Mouse (Mus musculus): ENCODE results near the gene Ccnd2. TPM values are rescaled to one million over a fixed set of nuclear protein-coding genes. Genes with fewer than 3 reads are reported as not detected.
A peak's percentile ranks its signal among the peaks of the same experiment; 100 is the strongest.

Gene Ccnd2
- polyA plus RNA-seq, 1 experiment from 2014 or later = 2,054 TPM

- Histone ChIP-seq H3K9me3 (replicated peaks) (no peaks in the 10 kb centered on the region), H3K4me2 (peak overlapping the region; percentile 91), H3K4me1 (peaks cover 54% of the 10 kb centered on the region), H3K27me3 (peaks cover 49% of the 10 kb centered on the region), H3K4me3 (peak overlapping the region; percentile 78), H3K9ac (peak overlapping the region; percentile 34), H3K27ac (no peak overlapping the region), H3K36me3 (ENCODE audit: poor library complexity, severe bottlenecking) (no peaks in the 10 kb centered on the region)
- no peak for ATAC-seq
- WGBS = under 1% methylated on average over 34 of the region's 34 CpGs
Observed at GRCm38 (mm10) chr6:127154708-127155268, 2.8 kb upstream of the Ccnd2 start.

GRCm38 (mm10) chr6:127153972-127154707 is 2.1 kb upstream of the Ccnd2 start:
- Histone ChIP-seq H3K9ac (peak overlapping the region; percentile 45; the same call in 1 of the 2 replicates), H3K36me3 (ENCODE audit: poor library complexity, severe bottlenecking) (no peaks in the 10 kb centered on the region), H3K9me3 (replicated peaks) (no peaks in the 10 kb centered on the region), H3K4me2 (peak overlapping the region; percentile 91), H3K4me1 (peaks cover 54% of the 10 kb centered on the region), H3K4me3 (peak overlapping the region; percentile 78), H3K27me3 (peaks cover 49% of the 10 kb centered on the region), H3K27ac (no peak overlapping the region)
- WGBS = 2% methylated on average over 30 of the region's 30 CpGs
- no peak for ATAC-seq

- Histone ChIP-seq H3K4me3 (peak overlapping the region; percentile 78), H3K36me3 (ENCODE audit: poor library complexity, severe bottlenecking) (no peaks in the 10 kb centered on the region), H3K9ac (peak overlapping the region; percentile 40; the same call in 1 of the 2 replicates), H3K27me3 (peaks cover 47% of the 10 kb centered on the region), H3K9me3 (replicated peaks) (no peaks in the 10 kb centered on the region), H3K4me1 (peaks cover 56% of the 10 kb centered on the region), H3K4me2 (peak overlapping the region; percentile 91), H3K27ac (peak overlapping the region; percentile 83; the same call in 1 of the 2 replicates)
- no peak for ATAC-seq
- WGBS = 1% methylated on average over 26 of the region's 28 CpGs
Observed at GRCm38 (mm10) chr6:127153296-127153800, 1.4 kb upstream of the Ccnd2 start.

GRCm38 (mm10) chr6:127151565-127152105 is 358 bp downstream of the Ccnd2 start:
- H3K9ac ChIP-seq = peak overlapping the region; percentile 63
- H3K4me2 ChIP-seq = peak overlapping the region; percentile 91
- peaks cover 6% of the 10 kb centered on the region; the same call in 1 of the 2 replicates for H3K36me3 ChIP-seq (ENCODE audit: poor library complexity, severe bottlenecking)
- H3K27ac ChIP-seq = peak overlapping the region; percentile 83
- under 1% methylated on average over 29 of the region's 29 CpGs for WGBS
- peaks cover 71% of the 10 kb centered on the region for H3K4me1 ChIP-seq
- H3K4me3 ChIP-seq = peak overlapping the region; percentile 78
- ATAC-seq = peak; percentile 7
- peaks cover 32% of the 10 kb centered on the region for H3K27me3 ChIP-seq
- H3K9me3 ChIP-seq (replicated peaks) = no peaks in the 10 kb centered on the region

GRCm38 (mm10) chr6:127150663-127151564 is 1.1 kb downstream of the Ccnd2 start:
- under 1% methylated on average over 33 of the region's 34 CpGs for WGBS
- H3K27me3 ChIP-seq = peaks cover 30% of the 10 kb centered on the region

GRCm38 (mm10) chr6:127149944-127150662 is 1.9 kb downstream of the Ccnd2 start:
- WGBS = under 1% methylated on average over 38 of the region's 38 CpGs
- ATAC-seq = no peak
- Histone ChIP-seq H3K27ac (peak overlapping the region; percentile 78), H3K4me3 (peak overlapping the region; percentile 78), H3K4me2 (peak overlapping the region; percentile 91), H3K9ac (peak overlapping the region; percentile 95), H3K9me3 (replicated peaks) (no peaks in the 10 kb centered on the region), H3K27me3 (peaks cover 24% of the 10 kb centered on the region), H3K4me1 (peaks cover 81% of the 10 kb centered on the region), H3K36me3 (ENCODE audit: poor library complexity, severe bottlenecking) (peaks cover 21% of the 10 kb centered on the region)

More at GRCm38 (mm10) chr6:127150663-127151564, 1.1 kb downstream of the Ccnd2 start:
- H3K4me2 ChIP-seq = peak overlapping the region; percentile 91
- H3K4me1 ChIP-seq = peaks cover 78% of the 10 kb centered on the region
- no peaks in the 10 kb centered on the region for H3K9me3 ChIP-seq (replicated peaks)
- peak overlapping the region; percentile 83 for H3K27ac ChIP-seq
- peak overlapping the region; percentile 95 for H3K9ac ChIP-seq
- peak; percentile 62 for ATAC-seq
- H3K4me3 ChIP-seq = peak overlapping the region; percentile 78
- peaks cover 13% of the 10 kb centered on the region for H3K36me3 ChIP-seq (ENCODE audit: poor library complexity, severe bottlenecking)

GRCm38 (mm10) chr6:127149303-127149943 is 2.6 kb downstream of the Ccnd2 start:
- Histone ChIP-seq H3K36me3 (ENCODE audit: poor library complexity, severe bottlenecking) (peaks cover 28% of the 10 kb centered on the region), H3K27me3 (peaks cover 18% of the 10 kb centered on the region), H3K4me2 (peak overlapping the region; percentile 91), H3K9ac (peak overlapping the region; percentile 95), H3K9me3 (replicated peaks) (no peaks in the 10 kb centered on the region), H3K4me1 (peaks cover 81% of the 10 kb centered on the region), H3K4me3 (peak overlapping the region; percentile 78), H3K27ac (peak overlapping the region; percentile 78)
- WGBS = under 1% methylated on average over 30 of the region's 30 CpGs
- no peak for ATAC-seq

GRCm38 (mm10) chr6:127148526-127149302 is 3.3 kb downstream of the Ccnd2 start:
- peaks cover 11% of the 10 kb centered on the region for H3K27me3 ChIP-seq
- no peak for ATAC-seq

GRCm38 (mm10) chr6:127147665-127148064 is 4.3 kb downstream of the Ccnd2 start:
- 0 out of 2 replicates have a peak, but pooled peaks cover under 1% of the 10 kb centered on the region for H3K27me3 ChIP-seq
- H3K4me3 ChIP-seq = peak overlapping the region; percentile 78
- peak overlapping the region; percentile 91 for H3K4me2 ChIP-seq
- H3K36me3 ChIP-seq (ENCODE audit: poor library complexity, severe bottlenecking) = peaks cover 44% of the 10 kb centered on the region
- 1% methylated on average over 4 of the region's 4 CpGs for WGBS
- peaks cover 81% of the 10 kb centered on the region for H3K4me1 ChIP-seq
- peak overlapping the region; percentile 78 for H3K27ac ChIP-seq
- peak; percentile 34 for ATAC-seq
- H3K9me3 ChIP-seq (replicated peaks) = no peaks in the 10 kb centered on the region
- peak overlapping the region; percentile 95 for H3K9ac ChIP-seq

More at GRCm38 (mm10) chr6:127148526-127149302, 3.3 kb downstream of the Ccnd2 start:
- H3K27ac ChIP-seq = peak overlapping the region; percentile 78
- peaks cover 81% of the 10 kb centered on the region for H3K4me1 ChIP-seq
- H3K9me3 ChIP-seq (replicated peaks) = no peaks in the 10 kb centered on the region
- H3K4me3 ChIP-seq = peak overlapping the region; percentile 78
- WGBS = 2% methylated on average over 20 of the region's 20 CpGs
- peak overlapping the region; percentile 91 for H3K4me2 ChIP-seq
- H3K9ac ChIP-seq = peak overlapping the region; percentile 95
- peaks cover 35% of the 10 kb centered on the region for H3K36me3 ChIP-seq (ENCODE audit: poor library complexity, severe bottlenecking)

Measured in forebrain, embryonic 13.5 days (tissue).